Mouse (Mus musculus) heart, embryonic 12.5 days (tissue): ENCODE data around the gene Mia2. TPM values are rescaled to one million over a fixed set of nuclear protein-coding genes. Genes with fewer than 3 reads are reported as not detected.

ENCODE experiments used
- ATAC-seq: fragments of 200-750 bp; cut with Nextera tagmentation; 2 replicates; pipeline ENCODE4 v1.8.0; 2017; ENCODE audit warnings: moderate TSS enrichment, moderate library complexity; ENCODE audit not compliant: insufficient number of reproducible peaks, low FRiP score
- H3K27ac ChIP-seq: fragments of 300-500 bp; sonication (generic); 2 replicates; pipeline ENCODE4 v1.5.1; 2016; ENCODE audit warnings: mild to moderate bottlenecking, moderate library complexity; ENCODE audit not compliant: poor library complexity, severe bottlenecking
- H3K27me3 ChIP-seq: fragments of 300-500 bp; sonication (generic); replicated peaks from 2 replicates; pipeline ENCODE4 v1.6.1; 2016; ENCODE audit warnings: mild to moderate bottlenecking, moderate library complexity
- H3K36me3 ChIP-seq: fragments of 300-500 bp; sonication (generic); 2 replicates; pipeline ENCODE4 v1.6.1; 2016; ENCODE audit warnings: mild to moderate bottlenecking, moderate library complexity
- H3K4me1 ChIP-seq: fragments of 300-500 bp; sonication (generic); replicated peaks from 2 replicates; pipeline ENCODE4 v1.6.1; 2016; ENCODE audit warnings: mild to moderate bottlenecking
- H3K4me2 ChIP-seq: fragments of 300-500 bp; sonication (generic); 2 replicates; pipeline ENCODE4 v1.6.1; 2016; ENCODE audit warnings: mild to moderate bottlenecking, moderate library complexity
- H3K4me3 ChIP-seq: fragments of 300-500 bp; sonication (generic); 2 replicates; pipeline ENCODE4 v1.5.1; 2016; ENCODE audit warnings: mild to moderate bottlenecking
- H3K9ac ChIP-seq: fragments of 300-500 bp; sonication (generic); 2 replicates; pipeline ENCODE4 v1.6.1; 2016; ENCODE audit warnings: mild to moderate bottlenecking, moderate library complexity
- H3K9me3 ChIP-seq: fragments of 300-500 bp; sonication (generic); replicated peaks from 2 replicates; pipeline ENCODE4 v1.6.1; 2016; ENCODE audit warnings: mild to moderate bottlenecking, moderate library complexity
- WGBS: fragments of 180-500 bp; shearing (Covaris S2); methylation state at CpG from one replicate; pipeline ENCODE4 v1.1.7; 2016; 5-methylcytosine and 5-hydroxymethylcytosine counted together
- polyA plus RNA-seq: library from polyadenylated mRNA; unstranded; fragments of >200 nt; fragmentation: Nextera tagmentation; extraction: Ambion mirVana; gene quantifications from 2 replicates; pipeline ENCODE4 v1.2.1, GENCODE M21; 2016

Gene Mia2
- polyA plus RNA-seq, 1 experiment from 2014 or later = 48.5 TPM

- WGBS = 75% methylated on average over 6 of the region's 6 CpGs
- Histone ChIP-seq H3K4me1 (no peaks in the 10 kb centered on the region), H3K4me3 (no peak overlapping the region), H3K4me2 (no peak overlapping the region), H3K36me3 (no peaks in the 10 kb centered on the region), H3K27ac (no peak overlapping the region), H3K27me3 (no peaks in the 10 kb centered on the region), H3K9me3 (no peaks in the 10 kb centered on the region), H3K9ac (no peak overlapping the region)
- ATAC-seq = no peak
These were observed 10.3 kb downstream of the Mia2 start for GRCm38 (mm10) chr12:59105914-59106313.

GRCm38 (mm10) chr12:59106491-59106890, 10.9 kb downstream of the Mia2 start:
- Histone ChIP-seq H3K9ac (no peak overlapping the region), H3K4me2 (no peak overlapping the region), H3K4me3 (no peak overlapping the region), H3K36me3 (no peaks in the 10 kb centered on the region), H3K27me3 (no peaks in the 10 kb centered on the region), H3K4me1 (no peaks in the 10 kb centered on the region), H3K9me3 (no peaks in the 10 kb centered on the region), H3K27ac (no peak overlapping the region)
- no peak for ATAC-seq
- 80% methylated on average over 5 of the region's 5 CpGs for WGBS

GRCm38 (mm10) chr12:59107926-59108325, 12.3 kb downstream of the Mia2 start:
- no peak overlapping the region for H3K9ac ChIP-seq
- H3K4me3 ChIP-seq = no peak overlapping the region
- H3K9me3 ChIP-seq = no peaks in the 10 kb centered on the region
- no peak for ATAC-seq
- no peaks in the 10 kb centered on the region for H3K4me1 ChIP-seq
- H3K27ac ChIP-seq = no peak overlapping the region
- 81% methylated on average over 4 of the region's 4 CpGs for WGBS
- H3K36me3 ChIP-seq = no peaks in the 10 kb centered on the region
- no peaks in the 10 kb centered on the region for H3K27me3 ChIP-seq
- no peak overlapping the region for H3K4me2 ChIP-seq

GRCm38 (mm10) chr12:59117184-59117583, 21.6 kb downstream of the Mia2 start:
- Histone ChIP-seq H3K9me3 (no peaks in the 10 kb centered on the region), H3K4me3 (no peak overlapping the region), H3K27me3 (no peaks in the 10 kb centered on the region), H3K4me2 (no peak overlapping the region), H3K36me3 (no peaks in the 10 kb centered on the region), H3K27ac (no peak overlapping the region), H3K9ac (no peak overlapping the region), H3K4me1 (no peaks in the 10 kb centered on the region)
- 46% methylated on average over 3 of the region's 3 CpGs for whole genome bisulfite sequencing
- ATAC-seq = no peak

DNA sequence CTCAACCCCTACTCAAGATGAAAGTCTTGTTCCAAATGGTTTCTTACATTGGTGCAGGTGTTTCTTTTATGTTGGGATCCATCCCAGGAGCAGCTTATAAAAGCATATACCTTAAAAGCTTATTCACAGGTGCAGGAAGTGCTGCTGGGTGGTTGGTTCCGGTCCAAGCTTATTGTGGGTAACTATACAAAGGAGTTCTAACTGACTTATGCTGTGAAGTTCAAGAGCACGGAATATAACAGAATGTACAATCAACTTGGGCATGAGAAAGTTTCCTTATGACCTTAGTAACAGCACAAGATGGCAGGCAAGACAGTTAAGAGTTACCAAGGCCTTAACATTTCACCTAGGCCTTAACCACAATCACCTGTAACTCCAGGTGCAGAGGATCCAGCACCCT, 29.8 kb downstream of the Mia2 start:
- 77% methylated on average over 2 of the region's 2 CpGs for WGBS
- ATAC-seq = no peak
- Histone ChIP-seq H3K4me3 (no peak overlapping the region), H3K9ac (no peak overlapping the region), H3K9me3 (0 out of 2 replicates have a peak, but pooled peaks cover 3% of the 10 kb centered on the region), H3K27ac (no peak overlapping the region), H3K4me2 (no peak overlapping the region), H3K4me1 (peaks cover 5% of the 10 kb centered on the region; the same call in 1 of the 2 replicates), H3K36me3 (no peaks in the 10 kb centered on the region), H3K27me3 (no peaks in the 10 kb centered on the region)

DNA sequence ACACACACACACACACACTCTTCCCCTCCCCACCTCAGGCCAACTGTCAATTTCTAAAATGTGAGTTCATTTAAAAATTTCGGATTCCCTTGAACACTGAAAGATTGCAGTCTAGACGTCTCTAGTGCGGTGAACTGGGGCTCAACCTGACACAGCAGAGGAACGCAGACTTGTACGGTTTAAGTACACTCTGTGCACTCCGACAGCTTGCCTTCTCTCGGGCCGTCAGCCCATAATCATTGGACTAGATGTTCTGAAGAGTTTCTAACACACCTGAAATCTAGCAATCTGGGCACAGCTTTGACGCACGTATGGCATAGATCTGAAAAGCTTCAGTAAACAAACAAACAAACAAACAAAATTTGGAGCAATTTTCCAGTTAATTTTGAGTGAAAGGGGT, 32.9 kb downstream of the Mia2 start:
- Histone ChIP-seq H3K4me3 (no peak overlapping the region), H3K9ac (no peak overlapping the region), H3K27me3 (no peaks in the 10 kb centered on the region), H3K27ac (no peak overlapping the region), H3K4me2 (no peak overlapping the region), H3K4me1 (peaks cover 17% of the 10 kb centered on the region), H3K36me3 (no peaks in the 10 kb centered on the region), H3K9me3 (0 out of 2 replicates have a peak, but pooled peaks cover 3% of the 10 kb centered on the region)
- no peak for ATAC-seq
- WGBS = 75% methylated on average over 10 of the region's 10 CpGs

DNA sequence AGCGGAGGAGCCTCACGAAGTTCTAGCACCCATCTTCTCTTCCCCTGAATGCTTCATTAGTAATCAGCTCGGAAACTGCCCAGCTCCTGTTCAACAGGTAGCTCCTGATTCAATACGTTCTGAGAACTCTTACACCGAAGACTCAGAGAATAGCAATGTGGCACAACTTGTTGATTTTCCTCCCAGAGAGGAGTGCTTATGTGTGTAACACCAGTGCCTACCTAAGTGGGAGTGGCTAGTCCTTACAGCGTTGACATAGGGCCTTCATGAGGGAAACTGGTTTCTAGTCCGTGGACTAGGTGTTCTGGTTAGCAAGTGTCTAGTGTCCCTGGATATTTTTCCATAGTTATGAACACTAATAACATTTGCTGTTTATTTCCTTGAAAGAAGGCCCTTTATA, 33.4 kb downstream of the Mia2 start:
- 40% methylated on average over 7 of the region's 7 CpGs for WGBS
- H3K9me3 ChIP-seq = 0 out of 2 replicates have a peak, but pooled peaks cover 3% of the 10 kb centered on the region
- H3K27me3 ChIP-seq = no peaks in the 10 kb centered on the region
- peaks cover 21% of the 10 kb centered on the region for H3K4me1 ChIP-seq
- H3K9ac ChIP-seq = no peak overlapping the region
- no peak overlapping the region for H3K27ac ChIP-seq
- H3K4me2 ChIP-seq = peak overlapping the region; percentile 44
- H3K36me3 ChIP-seq = no peaks in the 10 kb centered on the region
- ATAC-seq = no peak
- H3K4me3 ChIP-seq = no peak overlapping the region

- Histone ChIP-seq H3K36me3 (no peaks in the 10 kb centered on the region), H3K27me3 (no peaks in the 10 kb centered on the region), H3K4me1 (peaks cover 25% of the 10 kb centered on the region), H3K27ac (peak overlapping the region; percentile 79), H3K4me2 (peak overlapping the region; percentile 67), H3K9me3 (0 out of 2 replicates have a peak, but pooled peaks cover 3% of the 10 kb centered on the region), H3K9ac (peak overlapping the region; percentile 67), H3K4me3 (peak overlapping the region; percentile 60)
- no peak for ATAC-seq
- WGBS = 16% methylated on average over 6 of the region's 6 CpGs
These were observed 34.0 kb downstream of the Mia2 start for GRCm38 (mm10) chr12:59129592-59129991.

DNA sequence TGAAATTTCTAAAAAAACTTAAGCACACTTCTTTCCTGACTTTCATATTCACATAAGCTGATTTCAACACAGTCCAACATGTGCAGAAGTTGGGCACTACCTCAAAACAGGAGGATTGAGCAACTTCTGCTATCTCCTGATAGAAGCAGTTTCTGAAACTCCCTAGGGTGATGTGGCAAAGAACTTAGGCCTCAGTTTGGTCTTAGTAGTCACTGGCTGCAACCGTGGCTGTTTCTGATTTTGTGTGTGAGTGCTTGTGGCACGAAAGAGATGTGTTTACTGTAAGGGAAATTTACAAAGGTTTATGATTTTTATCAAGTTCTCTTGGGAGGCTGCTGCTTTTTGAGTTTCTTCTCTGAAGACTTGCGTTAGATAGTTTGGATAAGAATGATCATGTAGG, 34.6 kb downstream of the Mia2 start:
- Histone ChIP-seq H3K36me3 (no peaks in the 10 kb centered on the region), H3K4me2 (peak overlapping the region; percentile 93), H3K27me3 (no peaks in the 10 kb centered on the region), H3K4me1 (peaks cover 25% of the 10 kb centered on the region), H3K9ac (peak overlapping the region; percentile 95), H3K9me3 (no peaks in the 10 kb centered on the region), H3K27ac (peak overlapping the region; percentile 93), H3K4me3 (peak overlapping the region; percentile 85)
- no peak for ATAC-seq
- 8% methylated on average over 3 of the region's 3 CpGs for WGBS

- ATAC-seq = peak; percentile 97
- Histone ChIP-seq H3K4me3 (peak overlapping the region; percentile 85), H3K27ac (peak overlapping the region; percentile 93), H3K9me3 (no peaks in the 10 kb centered on the region), H3K36me3 (no peaks in the 10 kb centered on the region), H3K4me2 (peak overlapping the region; percentile 93), H3K27me3 (no peaks in the 10 kb centered on the region), H3K4me1 (peaks cover 28% of the 10 kb centered on the region), H3K9ac (peak overlapping the region; percentile 95)
- WGBS = under 1% methylated on average over 100 of the region's 100 CpGs
These were observed 35.3 kb downstream of the Mia2 start for GRCm38 (mm10) chr12:59130651-59131577.

DNA sequence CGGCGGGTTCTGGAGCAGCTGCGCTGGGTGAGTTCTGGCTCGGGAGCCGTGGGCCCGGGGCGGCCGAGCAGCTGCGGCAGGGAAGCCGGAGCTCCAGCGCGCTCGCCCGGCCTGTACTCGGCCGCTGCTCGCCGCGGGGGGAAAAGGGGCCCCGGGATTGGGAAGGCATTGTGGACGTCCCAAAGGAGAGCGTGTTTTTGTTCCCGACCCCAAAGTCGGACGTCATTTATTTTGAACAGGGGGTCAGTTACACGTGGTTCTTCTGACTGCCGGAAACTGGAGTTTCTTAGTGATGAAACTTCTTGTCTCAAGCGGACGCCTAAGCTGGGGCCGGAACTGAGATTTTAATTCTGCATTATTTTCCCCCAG, 36.0 kb downstream of the Mia2 start:
- ATAC-seq = no peak; the same call in 1 of the 2 replicates
- Histone ChIP-seq H3K27ac (peak overlapping the region; percentile 93), H3K4me2 (peak overlapping the region; percentile 93), H3K9me3 (no peaks in the 10 kb centered on the region), H3K9ac (peak overlapping the region; percentile 95), H3K27me3 (no peaks in the 10 kb centered on the region), H3K4me1 (peaks cover 28% of the 10 kb centered on the region), H3K4me3 (peak overlapping the region; percentile 85), H3K36me3 (no peaks in the 10 kb centered on the region)
- under 1% methylated on average over 30 of the region's 30 CpGs for WGBS
